Mouse (Mus musculus) testis, postnatal 10 days (tissue): ENCODE results near the gene Kif22.
A peak's percentile ranks its signal among the peaks of the same experiment; 100 is the strongest.

Source experiments
- DNase-seq: peaks from one replicate; pipeline ENCODE4 v3.0.0; 2021; ENCODE audit warnings: low spot score

The Kif22 gene

DNA sequence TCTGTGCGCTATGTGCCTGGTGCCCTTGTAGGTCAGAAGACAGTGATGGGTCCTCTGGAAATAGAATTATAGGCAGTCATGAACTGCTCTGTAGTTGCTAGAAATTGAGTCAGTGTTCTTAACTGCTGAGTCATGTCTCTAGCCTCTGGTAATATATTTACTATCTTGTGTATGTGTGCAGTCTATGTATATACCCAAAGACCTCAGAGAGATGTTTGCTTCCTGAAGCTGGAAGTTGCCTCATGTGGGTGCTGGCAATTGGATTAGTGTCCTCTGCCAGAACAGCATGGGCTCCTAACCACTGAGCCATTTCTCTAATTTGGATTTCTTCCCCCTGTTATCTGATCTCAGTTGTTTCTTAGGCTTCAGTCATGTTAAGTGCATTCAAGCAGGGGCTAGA is 12.1 kb downstream of the Kif22 start:
- no peak for DNase-seq

DNA sequence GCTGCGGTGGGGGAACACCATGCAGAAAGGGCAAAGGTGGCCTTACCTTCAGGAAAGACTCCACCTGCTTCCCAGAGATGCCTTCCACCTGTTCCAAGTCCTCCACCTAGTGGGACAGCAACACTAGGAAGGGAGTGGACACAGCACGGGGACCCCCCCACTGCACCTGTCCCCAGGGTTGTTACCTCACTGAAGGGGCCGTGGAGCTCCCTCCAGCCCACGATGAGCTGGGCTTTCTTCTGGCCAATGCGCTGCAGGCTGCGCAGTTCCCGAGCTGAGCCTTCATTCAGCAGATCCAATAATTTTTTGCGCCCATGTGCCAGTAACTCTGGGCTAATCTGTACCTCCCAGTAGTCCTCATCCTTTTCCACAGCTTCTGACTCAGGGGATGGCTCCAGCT is 14.4 kb downstream of the Kif22 start:
- DNase-seq: no peak

DNA sequence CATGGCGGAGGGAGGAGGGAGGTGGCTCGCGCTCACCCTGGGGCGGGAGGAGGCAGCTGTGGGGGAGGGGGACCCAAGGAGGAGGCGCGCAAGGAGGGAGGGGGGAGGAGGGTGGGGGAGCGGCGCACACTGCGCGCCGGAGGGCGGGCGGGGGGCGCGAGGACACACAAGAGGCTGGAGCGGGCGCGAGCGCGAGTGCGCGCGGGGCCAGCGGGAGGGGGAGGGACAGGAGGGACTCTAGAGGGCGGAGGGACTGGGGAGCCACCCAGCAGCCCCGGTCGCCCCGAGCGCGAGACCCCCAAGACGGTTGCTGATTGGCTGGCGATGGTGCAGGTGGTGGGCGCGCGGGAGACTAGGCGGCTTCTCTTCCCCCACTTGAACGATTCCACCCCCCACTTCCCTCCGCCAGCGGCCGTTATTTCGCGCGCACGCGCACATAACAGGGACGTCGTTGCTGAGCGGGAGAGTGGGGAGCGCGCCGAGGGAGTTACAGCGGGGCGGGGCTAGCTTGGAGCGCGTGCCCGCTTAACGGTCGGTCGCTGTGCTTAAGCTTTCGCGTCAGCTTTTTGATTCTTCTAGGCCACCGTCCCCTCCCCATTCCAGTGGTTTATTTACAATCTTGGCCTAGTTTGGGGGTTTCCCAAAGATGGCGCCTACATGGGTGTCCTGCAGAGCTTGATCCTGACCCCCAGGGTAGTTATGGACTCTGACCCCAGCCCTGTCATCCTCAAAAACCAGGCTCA is 15.1 kb downstream of the Kif22 start, which contains the start of gene Maz:
Gene Maz (minus strand): TSS at position 54 of the 743 bp plus-strand sequence.
- DNase-seq: peak; percentile 99

DNA sequence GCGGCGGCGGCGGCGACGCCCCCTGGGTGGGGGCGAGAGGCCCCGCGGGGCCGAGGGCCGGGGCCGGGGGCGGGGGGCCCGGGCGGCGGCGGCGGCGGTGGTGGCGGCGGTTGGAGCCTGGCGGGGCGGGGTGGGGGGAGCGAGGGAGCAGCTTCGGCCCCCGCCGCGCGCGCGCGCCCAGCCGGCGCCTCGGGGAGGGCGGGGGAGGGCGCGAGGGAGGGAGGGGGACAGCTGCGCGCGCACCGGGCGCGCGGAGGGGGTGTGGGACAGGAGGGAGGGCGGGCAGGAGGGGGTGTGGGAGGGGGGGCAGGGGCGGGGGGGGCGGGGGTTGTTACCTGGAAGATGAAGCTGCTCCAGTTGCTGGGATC is 15.7 kb downstream of the Kif22 start:
- DNase-seq: peak; percentile 95

DNA sequence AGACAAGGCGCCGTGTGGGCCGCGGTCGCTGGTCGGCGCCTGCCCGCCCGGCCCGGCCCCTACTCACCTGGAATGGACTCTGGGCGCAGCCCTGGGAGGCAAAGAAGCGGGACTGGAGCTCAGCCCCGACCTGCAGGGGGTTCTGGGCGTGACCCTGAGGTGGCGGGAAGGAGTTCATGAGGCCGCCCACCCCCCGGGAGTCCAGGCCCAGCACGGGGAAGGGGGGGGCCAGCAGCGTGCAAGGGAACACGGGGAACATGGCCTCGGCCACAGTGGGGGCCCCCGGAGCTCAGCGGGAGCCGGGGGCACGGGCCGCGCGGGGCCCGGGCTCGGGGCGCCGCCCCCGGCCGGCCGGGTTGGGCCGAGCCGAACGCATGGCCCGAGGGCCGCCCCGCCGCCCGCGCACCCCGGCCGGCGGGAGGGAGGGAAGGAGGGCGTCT is 16.1 kb downstream of the Kif22 start:
- peak; percentile 83 for DNase-seq

DNA sequence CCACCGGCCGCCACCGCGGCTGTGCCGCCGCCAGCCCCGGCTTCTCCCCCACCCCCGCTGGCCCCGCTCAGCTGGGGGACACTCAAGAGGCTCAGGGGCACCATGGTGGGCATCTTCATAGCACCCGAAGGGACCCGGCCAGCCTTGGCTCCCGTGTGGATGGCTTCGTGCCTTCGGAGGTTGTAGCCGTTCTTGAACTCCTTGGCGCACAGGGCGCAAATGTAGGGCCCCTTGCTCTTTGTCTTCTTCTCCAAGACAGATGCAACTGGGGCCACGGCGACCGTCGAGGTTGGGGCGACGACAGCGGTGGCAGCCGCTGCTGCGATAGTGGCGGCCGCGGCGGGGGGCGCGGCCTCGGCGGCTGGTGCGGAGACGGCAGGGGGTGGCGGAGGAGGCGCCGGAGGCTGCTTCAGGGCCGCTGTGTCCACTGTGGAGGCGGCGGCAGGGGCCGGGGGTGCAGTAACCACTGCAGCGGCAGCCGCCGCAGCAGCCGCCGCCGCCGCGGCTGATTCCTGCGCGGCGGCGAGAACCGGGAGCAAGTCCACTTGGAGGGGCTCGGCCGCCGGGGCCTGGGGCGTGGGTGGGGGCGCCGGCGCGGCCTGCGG is 16.6 kb downstream of the Kif22 start:
- peak; percentile 81 for DNase-seq

DNA sequence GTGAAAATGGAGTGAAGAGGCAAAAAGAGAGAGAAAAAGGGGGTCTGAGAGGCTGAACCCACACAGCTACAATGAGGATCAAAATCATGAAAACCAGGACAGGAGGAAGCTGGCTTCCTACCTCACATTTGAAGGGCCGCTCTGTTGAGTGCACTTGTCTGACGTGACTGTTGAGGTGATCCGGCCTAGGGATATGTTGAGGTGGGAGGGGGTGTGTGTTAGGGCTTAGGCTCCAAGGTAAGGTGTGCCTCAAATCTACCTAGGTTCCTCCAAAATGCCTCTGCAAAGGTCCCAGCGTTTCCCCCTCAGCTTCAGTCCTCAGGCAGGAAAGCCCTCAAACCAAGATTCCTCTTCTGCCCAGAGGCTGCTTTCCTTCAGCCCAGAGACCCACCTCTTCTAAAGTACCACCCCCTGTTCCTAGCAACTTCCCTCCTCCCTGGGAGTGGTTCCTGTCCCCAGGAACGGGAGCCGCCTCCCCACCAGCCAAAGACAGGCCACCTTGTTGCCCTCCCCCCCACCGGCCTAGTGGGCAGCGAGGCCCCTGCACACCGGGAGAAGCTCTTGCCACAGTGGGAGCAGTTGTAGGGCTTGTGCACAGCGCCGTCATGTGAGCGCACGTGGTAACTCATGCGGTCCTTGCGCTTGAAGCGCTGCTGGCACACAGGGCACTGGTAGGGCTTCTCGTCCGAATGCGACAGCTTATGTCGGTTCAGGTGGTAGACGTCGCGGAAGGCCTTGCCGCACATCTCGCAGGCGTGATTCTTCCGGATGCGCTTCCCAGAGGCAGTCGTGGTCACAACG is 17.3 kb downstream of the Kif22 start:
- DNase-seq: peak; percentile 83

DNA sequence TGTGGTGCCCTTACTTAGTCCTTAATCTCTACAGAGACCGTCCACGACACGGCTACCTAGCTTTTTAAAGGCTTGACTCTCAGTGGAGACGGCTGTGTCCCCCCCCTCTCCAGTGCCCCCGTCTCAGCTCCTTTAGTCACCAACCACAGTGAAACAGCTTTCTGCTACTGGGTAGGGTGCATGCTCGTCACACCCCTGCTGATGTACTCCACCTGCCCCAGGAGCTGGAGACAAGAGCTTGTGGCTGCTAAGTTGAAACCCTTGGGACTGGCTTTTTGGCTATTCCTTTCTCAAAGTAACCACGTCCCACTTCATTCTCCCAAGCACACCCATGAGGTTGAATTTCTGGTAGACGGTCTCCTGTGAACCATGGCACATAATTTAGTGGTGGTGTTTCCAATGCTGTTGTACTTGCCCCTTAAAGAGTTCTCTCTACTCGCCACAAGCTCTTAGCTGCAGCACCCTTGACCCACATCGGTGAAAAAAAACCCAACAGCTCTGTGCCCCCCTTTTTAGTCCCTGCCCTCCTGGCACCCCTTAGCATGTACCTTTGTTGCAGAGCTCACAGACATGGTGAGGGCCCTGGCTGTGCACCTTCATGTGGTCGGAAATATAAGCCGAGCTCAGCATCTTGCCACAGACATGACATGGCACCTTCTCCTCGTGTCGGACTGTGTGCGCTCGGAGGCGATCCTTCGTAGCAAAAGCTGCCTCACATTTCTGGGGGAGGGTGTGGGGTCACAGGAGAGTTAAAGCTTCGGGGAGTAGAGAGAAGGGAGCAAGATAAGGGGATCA is 18.2 kb downstream of the Kif22 start:
- DNase-seq: no peak

DNA sequence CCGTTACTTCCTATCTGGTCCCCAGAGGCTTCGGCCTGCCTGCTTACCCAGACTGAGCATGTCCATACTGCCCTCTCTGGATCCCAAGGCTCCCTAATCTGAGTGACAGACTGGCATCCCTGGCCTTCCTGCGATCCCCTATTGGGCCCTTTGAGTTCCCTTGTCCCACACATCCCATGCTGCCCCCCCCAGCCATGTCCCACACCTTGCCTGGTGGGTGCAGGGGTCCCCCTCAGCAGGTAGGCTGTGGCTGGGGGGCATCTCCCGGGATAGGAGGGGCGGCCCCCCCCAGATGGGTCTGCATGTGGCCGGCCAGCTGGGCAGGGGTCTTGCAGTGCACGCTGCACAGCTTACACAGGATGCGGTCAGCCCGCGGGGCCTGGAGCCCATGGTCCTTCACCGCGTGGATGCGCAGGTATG is 19.0 kb downstream of the Kif22 start:
- DNase-seq: no peak

DNA sequence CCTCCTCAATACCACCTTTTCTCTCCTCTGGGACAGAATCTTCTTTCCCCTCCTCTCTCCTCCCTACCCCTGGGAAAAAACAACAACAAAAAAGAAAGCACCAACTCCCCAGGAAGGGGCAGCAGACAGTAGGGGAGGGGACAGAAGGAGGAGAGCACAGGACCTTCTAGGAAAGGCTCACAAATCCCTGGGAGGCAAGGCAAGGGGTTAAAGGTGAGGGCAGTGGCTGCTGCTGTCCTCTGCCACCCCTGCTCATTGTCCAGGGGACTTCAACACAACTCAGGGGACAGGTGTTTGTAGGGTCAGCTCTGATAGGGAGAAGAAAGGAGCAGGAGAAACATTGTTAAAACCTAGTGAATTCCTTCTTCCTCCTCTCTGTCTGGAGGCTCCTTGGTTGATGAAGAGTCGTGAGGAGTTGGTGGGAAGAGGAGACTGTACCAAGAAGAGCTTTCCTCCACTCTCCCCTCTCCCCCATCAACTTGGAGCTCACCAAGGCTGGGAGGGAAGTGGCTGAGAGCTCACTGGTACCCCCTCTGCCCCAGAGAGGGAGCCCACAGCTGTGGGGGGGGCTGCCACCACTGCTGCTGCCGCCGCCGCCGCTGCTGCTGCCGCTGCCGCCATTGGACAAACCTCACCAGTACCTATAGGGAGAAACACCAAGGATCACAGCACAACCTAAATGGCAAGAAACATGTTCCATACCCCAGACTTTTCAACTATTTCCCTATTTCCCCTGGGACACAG is 19.6 kb downstream of the Kif22 start:
- no peak for DNase-seq

DNA sequence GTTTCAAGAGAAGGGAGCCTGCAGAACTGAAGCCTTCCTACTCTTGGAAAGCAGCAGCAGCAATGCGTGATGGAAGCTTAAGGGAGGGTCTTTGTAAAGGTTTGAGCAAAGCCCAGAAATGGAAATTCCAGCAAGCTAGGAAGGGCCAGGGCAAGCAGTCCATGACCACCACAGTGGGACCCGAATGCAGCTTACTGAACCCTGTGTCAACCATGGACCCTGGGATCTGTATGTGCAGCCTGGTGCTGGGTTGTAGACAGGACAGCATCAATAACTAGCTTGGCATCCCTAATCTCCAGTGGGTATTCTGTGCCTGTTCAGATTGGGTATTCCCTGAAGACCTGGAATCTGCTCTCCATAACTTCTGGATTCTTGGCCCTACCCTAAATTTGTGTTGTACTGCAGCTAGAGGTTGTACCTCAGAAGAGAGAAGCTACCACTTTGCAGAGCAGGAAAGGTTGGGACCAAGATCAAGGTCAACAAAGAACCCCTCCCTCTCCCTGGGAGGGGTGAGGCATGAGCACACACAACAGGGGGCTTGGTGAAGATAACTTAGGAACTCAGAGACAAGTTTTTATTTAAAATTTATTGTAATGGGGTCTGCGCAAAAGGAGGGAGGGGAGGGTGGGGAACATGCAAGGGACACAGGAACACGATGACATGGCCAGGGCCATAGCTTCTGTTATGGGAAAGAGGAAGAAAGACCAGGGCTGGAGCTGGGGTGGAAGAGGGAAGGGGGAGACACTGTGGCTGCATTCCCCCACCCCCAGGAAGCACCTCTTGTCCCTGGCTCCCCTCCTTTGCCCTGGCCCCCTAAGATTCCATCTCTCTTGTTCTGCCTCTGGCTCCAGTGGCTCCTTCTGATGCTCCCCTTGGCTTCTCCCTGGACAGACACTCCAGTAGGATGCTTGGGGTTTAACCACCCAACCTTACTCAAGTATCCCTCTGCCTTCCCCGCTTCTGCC is 20.4 kb downstream of the Kif22 start:
- no peak for DNase-seq

DNA sequence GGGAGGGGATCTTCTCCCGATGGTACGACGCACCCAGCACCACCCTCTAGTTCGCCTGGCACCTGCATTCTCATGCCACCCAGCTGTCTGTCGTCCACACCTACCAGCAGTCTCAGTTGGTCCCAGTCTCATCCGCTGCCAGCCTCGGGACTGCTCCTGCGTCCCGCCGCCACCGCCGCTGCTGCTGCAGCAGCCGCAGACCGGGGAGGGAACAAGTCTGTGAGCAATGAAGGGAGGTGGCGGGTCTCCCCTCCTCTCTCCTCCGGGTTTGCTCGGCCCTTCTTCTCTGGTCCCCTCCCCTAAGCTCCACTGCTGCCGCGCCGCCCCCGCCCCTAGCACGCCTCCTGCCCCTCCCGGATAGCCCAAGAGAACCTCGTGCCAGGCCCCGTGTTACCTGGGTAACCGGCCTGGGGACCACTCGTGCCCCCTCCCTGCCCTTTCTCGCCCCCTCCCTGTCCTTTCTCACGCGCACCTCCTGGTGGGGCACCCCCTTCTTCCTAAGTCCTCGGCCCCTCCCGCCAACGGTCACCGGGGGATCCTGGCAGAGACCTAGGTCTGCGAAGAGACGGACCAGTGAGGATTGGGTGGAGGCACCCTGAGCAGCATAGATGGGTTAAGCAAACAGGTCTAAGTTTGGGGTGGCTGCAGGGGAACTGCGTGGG is 21.2 kb downstream of the Kif22 start, which contains the start of the genes Gm42742 and Prrt2:
Gene Gm42742 (minus strand): TSS at position 197 of the 662 bp plus-strand sequence.
Gene Prrt2 (minus strand): TSS at position 311 of the 662 bp plus-strand sequence.
- DNase-seq: peak; percentile 76

DNA sequence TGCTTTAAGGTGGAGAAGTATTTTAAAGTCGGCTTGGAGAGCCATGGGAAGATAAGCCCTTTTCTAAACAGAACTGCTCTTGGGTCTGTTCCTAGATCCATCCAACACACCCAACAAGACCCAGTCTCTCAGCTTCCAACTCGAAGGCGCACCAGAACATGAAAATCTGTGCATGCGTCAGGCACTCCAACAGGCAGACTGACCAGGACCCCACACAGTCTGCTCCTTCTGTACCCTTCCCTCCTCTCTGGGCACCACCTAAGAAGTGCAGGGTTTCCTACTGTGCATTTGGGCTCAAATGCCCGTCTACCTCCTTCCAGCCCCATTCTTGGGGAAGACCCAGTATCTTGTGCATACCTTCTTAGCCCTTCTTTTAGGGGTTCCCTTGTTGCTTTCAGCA is 21.8 kb downstream of the Kif22 start:
- DNase-seq: no peak

DNA sequence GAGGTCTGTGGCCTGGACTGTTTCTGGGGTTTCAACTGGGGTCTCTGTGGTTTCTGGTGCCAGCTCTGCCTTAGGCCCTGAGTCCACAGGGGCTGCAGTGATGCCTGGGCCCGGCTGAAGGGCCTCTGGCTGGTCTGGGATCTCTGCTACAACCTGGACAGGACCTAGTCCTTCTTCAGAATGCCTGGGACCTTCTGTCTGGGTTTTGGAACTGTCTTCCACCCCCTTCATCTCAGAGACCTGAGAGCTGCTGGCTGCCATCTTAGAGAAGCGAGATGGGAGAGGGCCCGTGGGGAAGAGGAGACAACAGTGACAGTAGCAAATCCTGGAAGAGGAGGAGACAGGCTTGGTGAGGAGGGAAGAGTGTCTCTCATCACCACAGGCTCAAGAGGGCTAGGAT is 22.2 kb downstream of the Kif22 start:
- DNase-seq: no peak

DNA sequence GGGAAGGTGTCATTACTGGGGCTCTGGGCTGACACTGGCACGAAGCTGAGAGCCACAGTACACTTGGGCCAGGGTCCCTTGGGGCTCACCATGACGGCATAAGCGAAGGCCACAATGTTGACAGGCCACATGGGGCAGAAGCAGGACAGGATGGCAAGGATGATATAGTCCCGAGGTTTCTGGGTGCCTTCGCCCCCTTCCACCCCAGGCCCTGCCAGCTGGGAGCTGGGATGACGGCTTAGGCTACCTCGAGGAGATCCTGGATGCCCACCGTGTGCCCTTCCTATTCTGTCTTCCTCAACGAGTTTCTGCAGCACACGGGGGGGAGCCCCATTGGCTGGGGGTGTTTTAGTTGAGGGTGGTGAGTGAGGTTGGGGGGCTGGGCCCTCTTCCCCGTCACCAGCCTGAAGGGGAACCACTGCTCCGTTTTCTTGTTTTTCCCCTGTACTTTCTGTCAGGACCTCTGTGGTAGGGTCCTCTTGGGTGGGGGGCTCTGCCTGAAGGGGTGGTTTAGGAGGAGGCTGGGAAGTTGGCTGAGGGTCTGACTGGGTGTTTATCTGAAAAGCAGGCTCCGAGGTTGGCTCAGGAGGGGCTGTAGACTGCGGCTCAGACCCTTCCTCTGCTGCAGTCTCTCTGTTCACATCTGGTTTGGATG is 22.8 kb downstream of the Kif22 start:
- DNase-seq: no peak

DNA sequence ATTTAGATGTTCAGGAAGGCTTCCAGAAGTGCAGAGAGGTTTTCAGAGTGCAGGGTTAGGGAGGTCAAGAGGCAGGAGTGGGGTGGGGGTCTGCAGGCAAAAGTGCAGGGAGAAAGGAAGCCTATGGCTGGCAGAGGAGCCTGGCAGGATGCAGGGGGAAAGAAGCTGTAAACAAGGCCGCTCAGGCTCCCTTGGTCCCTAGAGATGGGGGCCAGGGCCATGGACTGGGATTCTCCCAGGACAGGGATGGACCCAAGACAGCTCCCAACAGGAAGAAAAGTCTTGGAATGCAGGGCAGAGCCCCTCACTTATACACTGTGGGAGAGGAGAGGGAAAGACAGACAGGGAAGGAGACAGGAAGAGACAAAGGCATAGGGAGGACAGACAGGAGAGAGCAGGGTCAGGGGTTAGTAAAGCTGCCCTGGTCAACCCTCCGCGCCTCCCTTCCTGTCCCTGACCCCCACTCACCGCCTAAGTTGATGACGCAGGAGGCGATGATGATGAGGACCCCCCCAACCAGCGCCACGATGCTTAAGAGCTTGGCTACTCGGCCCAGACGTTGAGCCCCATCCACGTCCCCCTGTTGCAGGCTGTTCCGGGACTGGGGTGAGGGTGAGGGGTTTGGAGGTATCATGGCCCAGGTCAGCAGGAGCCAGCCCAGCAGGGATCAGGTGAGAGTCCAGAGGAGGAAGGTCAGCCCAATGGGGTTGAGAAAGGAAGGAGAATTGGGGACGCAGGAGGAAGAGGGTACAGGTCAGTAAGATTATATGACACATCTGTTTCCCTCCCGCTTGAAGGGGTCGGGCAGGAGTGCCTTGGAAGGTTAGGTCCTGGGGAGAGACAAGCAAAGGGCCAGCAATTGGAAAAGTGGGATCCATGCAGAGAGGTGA is 23.6 kb downstream of the Kif22 start:
- DNase-seq: no peak

DNA sequence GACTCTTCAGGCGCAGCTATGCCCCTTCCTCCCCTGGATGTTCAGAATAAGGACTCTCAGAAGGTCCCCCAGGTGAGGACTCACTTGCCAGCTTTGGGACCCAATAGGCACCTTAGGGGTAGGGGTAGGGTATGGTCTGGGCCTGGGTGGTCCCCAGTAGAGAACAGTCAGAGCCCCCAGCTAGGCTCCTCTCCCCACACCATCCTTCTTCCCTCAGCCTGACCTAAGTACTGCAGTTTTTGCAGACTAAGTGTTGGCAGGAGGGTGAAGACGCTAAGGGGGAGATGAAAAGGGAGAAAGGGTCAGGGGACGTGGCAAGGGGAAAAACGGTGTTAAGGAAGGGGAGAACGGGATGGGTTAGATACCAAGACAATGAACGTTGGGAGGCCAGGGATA is 24.3 kb downstream of the Kif22 start:
- DNase-seq: no peak
